Mouse (Mus musculus): ENCODE data around the gene Phactr2.
"Not testable (repeated sequence)": the region's sequence is repeated elsewhere in the genome, so short reads cannot be mapped to it uniquely, and the experiment has no call there.

Phactr2 gene

DNA sequence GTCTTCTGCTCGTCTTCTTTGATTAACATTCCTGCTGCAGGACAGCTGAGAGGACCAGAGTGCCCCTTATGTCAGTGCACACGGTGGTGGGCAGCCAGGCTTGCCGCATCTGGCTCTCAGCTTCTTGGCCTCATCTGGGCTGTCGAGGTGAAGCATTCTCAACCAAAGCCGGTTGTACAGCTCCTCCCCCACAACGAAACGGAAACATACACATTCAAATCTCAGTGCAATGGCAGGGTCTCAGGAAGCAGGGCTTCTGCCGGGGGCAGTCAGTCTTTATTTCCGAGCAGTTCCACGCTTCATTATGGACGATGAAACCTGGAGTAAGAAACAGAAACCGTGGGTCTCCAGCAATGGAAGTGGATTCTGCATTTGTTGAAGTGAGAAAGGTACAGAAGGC, 260.3 kb downstream of the Phactr2 start:
- intact Hi-C loops (cut with DNase I), result no loop called here

DNA sequence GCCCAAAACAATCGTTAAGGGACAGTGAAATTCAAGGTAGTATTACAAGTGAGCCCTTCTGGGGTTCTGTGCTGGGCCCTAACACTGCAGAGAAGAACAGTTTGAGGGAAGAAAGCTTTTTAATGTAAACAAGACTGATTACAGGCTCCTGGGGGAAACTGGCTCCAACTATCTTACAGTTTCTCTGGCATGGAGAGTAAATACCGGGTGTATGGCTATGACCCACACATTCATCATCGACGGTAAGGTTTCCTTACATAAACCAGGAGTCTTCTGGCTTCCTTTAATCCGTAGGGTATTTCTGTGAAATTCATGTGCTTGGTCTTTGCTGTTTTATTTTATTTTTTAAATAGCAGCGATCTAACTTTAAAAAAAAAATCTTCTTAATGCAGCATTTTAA, 261.4 kb downstream of the Phactr2 start:
- intact Hi-C loops (cut with DNase I), result no loop called here

DNA sequence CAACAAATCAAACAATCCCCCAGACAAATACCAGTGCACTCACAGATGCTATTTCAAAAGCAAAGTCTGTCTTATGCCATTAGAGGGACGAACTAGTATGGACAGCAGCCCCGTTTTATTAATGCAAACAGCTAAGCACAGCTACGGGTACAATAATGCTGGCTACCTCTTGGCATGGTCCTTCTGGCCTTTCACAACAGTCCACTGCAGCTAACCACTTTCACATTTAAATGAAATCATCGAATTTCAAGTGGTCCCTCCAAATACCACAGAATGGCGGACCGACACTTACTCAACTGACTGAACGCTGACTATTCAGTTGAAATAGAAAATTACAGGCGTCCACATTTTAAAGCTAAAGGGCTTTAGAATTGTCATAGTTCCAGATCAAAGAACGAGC, 261.9 kb downstream of the Phactr2 start:
- intact Hi-C loops (cut with DNase I), result no loop called here

DNA sequence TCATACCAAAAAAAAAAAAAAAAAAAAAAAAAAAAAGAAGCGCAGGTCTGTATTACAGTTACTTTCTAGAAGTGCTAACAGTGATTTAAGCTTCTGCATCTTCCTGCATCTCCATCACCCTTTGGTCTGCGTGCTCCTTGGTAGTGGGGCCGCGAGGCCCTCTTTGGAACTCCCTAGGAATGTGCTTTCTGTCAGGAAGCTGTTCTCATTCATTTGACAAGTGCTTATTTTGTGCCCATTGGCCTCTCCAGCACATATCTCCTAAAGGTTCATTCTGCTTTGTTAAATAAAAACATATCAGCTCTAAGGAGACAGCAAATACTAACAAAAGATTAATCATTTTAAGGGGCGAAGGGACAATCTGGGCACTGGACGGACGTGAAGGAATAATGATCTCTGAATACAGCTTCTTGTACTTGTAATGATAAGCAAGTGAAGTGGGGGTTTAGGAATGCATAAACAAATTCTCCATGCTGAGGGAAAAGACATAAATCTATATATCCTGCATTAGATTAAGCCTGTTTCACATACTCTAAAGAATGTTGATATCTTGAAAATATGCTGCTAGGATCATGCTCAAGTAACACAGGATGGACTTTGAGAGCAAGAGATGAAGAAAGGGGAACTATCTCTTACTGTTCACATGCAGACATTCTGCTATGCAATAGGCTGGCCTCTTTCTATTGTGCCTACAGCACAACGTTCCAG, 264.1 kb downstream of the Phactr2 start:
- intact Hi-C loops (cut with DNase I), result no loop called here

DNA sequence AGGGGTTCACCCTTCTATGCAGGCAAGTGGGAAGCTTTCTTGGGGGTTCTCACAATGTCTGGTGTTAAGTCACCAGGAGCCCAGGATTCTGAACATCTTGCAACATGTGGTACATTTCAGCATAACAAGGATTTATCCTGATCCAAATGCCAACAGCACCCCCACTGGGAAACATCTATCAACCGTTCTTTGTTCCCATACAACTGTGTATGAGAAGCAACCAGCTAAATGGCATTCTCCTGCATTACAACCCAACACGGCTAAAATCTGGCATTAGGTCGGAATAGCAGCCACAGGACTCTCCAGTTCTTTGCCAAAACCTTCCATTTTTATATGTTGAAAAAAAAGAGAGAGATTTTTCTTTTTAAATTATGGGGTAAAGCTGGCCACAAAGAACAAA, 264.7 kb downstream of the Phactr2 start:
- intact Hi-C loops (cut with DNase I), result no loop called here

DNA sequence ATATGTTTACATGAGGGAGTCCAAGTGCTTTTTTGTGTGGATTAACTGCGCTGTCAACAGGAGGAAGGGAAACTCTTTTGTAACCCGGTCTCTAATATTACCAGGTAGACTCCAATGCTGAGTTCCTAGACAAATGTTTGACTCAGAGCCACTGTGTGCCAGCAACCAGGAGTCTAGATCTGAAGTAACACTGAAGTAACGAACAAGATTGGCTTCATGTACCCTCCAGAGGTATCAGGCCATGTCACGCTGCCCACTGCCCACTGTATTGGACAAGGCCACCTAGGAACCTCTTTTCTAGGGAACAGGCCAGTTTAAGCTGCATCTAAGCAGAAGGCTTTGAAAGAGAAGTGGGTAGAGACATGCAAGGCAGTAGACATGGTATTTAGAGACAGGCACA, 265.2 kb downstream of the Phactr2 start:
- intact Hi-C loops (cut with DNase I), result no loop called here

DNA sequence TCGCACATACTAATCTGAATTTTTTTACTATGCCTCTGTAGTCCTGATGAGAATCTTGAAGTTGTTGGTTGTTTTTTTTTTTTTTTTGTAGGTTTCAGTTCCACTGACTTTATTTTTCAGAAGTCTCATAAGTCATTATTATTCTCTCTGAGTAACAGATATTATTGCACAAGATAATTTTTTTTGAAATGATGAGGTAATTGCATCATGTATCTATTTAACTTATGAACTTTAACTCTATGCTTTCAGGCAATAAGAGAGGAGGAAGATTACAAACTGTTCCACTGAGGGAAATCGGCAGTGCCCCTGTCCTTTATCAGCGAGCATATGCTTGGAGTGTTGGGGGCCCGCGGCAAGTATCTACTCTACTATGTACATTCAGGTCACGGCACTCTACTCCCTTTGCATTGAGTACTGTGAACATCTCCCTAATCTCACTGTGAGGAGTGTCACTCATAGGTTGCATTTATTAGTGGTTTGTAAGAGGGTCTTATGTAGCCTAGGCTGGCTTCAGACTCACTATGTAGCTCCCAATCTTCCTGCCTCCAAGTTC, 272.4 kb downstream of the Phactr2 start:
- intact Hi-C loops (cut with DNase I), result no loop called here

DNA sequence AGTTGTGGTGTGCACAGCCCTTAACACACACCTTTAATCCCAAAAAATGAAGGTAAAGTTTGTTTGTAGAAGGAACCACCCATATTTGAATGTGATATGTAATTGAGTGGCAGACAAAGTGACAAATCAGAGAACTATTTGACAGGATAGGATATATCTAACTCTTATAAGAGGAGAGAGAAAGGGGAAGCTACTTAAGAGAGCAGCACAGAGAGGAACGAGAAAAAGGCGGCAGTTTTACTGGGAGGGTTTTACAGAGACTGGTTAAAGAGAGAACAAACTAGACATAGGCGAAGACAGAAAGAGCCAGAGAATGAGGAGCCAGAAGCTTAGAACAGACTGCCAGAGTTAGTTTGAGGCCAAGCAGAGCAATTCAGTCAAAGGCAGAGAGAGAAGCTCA, 273.4 kb downstream of the Phactr2 start:
- intact Hi-C loops (cut with DNase I), result no loop called here

DNA sequence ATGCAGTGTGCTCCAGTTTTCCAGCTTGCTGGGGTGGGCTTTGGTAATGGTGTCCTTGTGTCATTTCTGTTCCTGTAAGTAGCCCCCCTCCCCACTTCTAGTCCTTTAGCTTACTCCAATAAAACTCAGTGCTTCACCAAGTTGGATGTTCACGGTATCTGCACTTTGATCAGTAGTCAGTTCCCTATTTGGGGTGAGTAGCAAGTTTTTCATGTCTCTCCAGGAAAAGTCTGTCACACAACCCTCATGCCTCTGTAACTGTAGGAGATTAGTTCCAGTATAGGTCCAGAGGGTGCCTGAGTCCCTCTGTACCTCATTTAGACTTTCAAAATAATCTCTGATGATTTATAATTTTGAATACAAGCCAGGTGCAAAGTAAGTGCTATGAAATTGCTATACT, 275.0 kb downstream of the Phactr2 start:
- intact Hi-C loops (cut with DNase I), result no loop called here

DNA sequence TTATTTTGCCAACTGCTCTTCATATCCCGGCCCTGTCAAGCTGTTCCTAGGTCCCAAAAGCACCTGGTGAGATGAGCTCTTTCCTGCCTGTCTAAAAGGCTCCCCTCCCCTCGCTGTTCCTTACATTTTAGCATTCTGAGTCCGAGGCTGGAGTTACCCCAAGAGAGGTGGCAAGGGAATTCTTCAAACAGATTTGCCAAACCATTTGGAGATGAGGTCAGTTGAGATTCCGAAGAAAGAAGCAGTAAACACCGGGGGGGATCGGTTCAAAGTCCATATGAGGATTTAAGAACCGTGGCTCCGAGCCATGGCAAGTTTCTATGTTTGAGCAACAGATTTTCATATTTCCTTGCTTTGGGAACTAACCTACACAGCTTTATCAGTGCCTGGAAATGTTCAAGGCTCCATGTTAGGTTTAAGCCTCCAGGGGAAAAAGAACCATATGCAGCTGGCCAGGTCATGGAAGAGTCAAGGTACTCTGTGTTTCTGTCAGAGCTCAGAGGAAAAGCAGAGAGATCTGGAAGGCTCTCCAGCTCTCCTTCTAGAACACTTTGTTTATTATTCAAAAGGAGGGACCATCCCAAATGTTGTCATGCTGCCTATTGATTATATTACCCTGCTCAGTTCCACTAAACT, 277.2 kb downstream of the Phactr2 start:
- intact Hi-C loops (cut with DNase I), result no loop called here

DNA sequence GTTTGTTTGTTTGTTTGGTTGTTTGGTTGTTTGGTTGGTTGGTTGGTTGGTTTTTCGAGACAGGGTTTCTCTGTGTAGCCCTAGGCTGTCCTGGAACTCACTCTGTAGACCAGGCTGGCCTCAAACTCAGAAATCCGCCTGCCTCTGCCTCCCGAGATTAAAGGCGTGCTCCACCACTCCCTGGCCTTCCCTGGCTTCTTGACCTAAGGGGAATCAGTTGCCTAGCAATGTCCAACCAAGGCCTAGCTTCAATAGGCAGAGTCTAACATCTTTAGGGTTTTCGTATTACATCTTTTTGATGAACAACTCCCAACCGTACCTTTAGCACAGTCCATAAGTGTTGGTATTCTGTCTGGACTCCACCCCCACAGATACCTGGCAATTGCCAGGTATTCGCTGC, 280.7 kb downstream of the Phactr2 start:
- intact Hi-C loops (cut with DNase I), result not testable (repeated sequence)

DNA sequence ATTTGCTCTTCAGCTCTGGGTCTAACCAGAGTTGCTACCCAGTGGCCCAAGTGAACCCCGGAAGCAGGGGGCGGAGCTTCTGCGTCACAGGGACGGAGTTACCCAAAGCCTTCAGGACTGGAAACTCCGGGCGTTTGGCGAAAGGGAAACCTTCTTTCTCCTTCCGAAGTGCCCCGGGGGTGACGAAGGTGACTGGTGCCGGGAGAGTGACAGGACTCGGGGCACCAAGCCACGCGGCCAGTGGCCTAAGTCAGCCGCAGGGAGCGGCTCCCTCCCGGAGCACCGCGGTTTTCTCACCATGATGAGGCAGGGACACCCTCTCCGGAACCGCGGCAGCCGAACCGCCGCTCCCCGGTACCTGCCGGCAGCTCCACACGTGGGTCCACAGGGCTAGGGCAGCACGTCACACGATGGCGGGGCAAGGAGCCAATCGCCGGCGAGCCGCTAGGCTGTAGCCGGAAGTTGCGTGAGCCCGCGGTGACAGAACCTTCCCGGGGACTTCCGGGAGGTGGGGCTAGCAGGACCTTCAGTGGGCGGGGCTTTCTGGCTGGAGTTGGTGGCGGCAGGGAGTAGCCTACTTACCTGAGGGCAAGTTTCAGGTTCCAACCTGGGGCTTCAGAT, 281.4 kb downstream of the Phactr2 start, which contains the start of gene Ltv1:
Ltv1 (minus strand) TSS at position 438 of the 621 bp plus-strand sequence.
- intact Hi-C loops (cut with DNase I), result no loop called here

DNA sequence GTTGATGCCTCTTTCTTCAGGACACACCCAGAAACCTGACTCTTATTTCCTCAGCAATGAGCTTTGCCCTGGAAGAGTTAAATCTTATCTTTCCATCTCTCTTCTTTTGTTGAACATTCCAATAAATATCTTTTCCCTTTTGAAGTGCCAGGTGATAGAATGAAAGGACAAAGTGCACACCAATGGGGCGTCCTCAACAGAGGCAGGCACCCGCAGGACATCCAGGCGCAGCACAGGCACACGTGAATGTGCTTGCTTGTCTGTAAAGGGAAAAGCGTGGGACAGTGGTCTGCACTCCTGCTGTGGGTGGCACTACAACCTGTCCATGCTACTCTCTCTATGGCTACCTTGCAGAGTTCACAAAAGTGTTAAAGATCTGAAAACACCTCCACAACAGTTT, 284.3 kb downstream of the Phactr2 start:
- intact Hi-C loops (cut with DNase I), result no loop called here

DNA sequence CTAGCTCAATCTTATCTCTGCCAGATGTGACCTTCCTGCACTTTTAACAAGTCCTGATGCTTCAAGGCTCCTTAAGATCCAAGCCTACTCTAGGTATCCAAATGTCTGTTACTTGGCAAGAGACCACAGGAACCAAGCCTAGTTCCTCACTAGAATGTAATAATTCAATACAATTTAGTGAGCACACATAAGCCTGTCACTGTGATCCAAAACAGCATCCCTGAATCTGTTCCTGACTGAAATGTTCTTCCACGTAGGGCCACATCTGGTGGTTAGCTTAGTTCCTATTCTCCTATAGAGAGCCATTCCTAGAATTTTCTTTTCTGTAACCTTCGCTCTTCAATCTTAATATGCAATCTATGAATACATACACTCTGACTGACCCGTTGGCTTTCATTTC, 287.5 kb downstream of the Phactr2 start:
- intact Hi-C loops (cut with DNase I), result no loop called here

DNA sequence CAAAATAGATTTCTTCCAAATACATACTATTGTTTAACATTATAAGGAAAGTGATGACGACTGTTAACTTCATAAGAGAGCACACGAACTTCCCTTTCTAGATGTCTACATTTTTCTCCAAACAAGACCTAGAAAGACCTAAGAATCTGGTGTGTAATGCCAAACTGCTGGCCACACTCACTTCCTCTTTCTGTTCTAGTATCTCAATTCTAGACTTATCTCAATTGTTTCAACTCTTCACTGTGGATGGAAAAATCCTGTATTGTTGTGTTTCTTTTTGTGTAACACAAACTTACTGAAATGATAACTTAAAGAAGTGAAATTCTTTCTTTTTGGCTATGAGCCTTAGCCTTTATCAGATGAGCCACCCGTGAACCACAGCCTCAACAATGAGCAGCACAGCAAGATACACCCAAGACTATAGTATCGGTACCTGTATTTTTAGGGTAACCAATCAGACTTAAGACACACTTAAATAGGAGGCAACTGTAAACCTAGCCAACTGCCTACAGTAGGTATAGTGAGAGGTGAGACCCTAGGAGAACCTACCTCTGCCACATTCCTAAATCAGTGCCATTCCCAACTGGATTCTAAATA, 289.9 kb downstream of the Phactr2 start:
- intact Hi-C loops (cut with DNase I), result no loop called here

DNA sequence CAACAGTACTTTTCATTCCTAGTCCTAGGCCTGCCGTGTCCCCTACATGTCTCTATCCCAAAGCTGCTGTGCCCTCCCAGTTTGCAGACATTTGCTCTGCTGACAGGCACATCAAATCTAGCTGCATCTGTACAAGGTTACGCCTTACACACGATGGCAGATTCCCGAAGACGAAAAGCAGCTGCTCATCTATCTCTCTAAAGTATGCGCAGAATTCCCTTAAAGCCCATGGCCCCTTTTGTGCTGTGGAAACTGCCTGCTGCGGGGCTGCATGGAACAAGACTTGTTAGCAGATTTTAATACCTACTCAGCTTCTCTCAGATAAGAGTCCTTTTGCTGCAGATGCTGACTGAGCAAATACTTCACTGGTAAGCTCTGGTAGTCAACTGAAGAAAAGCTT, 294.0 kb downstream of the Phactr2 start:
- intact Hi-C loops (cut with DNase I), result no loop called here

DNA sequence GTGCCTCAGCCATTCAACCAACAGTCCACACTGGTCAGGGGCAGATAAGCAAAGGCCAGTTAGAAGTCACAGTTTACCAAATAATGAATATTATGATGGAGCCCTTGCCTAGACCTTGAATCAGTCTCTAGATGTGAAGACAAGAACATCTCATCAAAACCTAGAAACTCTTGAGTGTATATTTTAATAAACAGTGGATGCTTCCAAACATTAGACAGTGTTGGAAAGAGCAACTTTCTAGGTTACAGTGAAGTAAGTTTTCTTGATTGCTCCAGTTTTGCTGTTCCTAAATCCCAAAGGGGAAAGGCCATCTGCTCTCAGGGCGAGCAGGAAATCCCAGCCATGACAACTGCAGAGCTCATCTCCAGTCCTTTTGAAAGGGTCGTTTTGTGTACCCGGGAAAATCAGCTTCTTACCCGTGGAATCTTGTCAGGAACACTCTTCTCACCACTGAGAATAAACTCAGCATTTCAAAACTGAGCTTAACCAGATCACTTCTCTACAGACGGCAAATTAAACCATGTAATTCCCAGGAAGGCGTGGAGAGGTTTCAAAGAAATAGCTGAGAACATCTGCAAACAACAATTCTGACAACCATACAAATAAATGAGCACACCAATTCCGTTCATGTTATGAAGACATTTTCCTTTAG, 296.1 kb downstream of the Phactr2 start, which contains the start of gene Zc2hc1b:
Zc2hc1b (minus strand) TSS at position 51 of the 652 bp plus-strand sequence.
- intact Hi-C loops (cut with DNase I), result no loop called here

DNA sequence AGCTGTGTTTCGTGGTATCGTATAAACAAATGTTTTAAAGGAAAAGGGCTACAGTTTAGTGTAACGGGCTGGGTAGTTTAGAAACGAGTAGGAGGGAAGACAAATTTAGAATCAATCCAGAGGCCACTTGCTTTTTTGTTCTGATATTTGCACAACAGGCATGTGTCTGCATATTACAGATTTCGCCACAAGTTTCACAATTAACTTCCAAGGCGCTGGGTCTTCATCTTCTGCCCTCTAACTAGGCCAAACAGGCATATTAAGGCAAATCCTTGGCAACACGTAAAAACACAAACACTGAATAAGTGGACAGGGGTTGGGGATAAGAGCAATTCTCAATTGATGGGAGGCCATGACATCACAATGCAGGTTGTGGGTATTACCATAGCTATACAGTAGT, 298.3 kb downstream of the Phactr2 start:
- intact Hi-C loops (cut with DNase I), result no loop called here

DNA sequence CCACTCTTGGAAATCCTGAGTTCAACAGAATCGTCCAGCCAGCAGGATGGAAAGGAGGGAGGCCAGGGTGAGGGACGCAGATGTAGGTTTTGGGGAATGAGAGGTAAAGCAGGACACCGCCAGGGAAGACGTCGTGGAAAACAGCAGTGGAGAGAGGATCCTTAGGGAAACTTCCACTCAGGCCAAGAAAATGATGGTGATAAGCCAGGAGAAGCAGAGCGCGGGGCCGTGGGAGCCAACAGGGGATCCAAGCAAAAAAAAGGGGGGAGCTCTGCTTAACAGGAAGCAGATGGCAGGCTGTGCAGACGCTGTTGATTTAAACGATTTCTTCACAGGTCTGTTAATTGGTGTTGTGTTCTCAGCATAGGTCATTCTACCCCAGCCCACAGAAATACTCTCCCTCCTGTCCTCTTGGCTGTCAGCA, 301.4 kb downstream of the Phactr2 start:
- intact Hi-C loops (cut with DNase I), result no loop called here

DNA sequence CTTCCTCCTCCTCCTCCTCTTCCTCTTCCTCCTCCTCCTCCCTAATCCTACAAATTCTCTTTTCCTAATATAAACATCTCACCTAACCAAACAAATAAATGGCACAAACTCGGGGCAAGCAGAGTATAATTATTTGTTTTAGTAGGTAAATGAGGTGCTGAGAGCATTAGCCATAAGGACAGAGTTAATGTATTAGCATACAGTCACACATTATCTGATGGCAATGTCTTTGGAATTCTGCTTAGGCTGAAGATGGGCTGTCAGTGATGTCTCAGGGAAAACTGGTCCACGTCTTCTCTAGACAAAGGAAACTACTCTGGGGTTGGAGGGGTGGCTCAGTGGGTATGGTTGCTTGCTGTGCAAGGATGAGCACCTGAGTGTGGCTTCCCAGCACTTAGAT, 302.8 kb downstream of the Phactr2 start:
- intact Hi-C loops (cut with DNase I), result no loop called here

DNA sequence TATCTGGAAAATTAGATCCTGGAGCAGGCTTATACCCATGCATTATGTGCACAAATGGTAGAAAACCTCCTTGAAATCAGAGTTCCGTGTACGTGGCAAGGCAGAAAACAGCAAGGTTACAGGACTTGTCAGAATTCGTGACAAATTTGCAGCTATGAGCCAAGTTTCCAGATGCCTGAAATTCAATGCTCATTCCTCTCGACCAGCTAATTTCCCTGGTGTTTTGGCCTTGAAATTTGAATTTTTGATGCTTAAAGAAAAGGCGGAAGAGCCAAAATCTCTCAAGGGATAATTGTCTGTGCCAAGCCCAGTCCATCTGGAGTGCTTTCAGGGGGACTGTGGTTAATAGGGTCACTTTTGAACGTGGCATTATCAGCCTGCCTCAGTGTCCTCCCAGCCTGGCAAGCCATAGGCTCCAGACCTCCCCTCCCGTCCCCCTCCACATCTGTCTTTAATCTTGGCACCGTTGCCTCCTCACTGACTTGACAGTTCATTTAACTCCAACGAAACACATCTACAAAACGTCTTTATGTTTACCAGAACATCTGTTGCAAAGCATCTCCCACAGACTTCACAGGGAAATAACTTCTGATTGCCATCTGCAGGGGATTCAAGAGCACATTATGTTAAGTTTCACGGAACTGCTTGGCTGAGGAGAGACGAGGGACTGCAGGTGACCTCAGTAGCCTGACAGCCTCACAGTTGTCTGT, 303.3 kb downstream of the Phactr2 start:
- intact Hi-C loops (cut with DNase I), result no loop called here
